Mouse (Mus musculus): Measurements from ENCODE around the gene Pptc7. TPM values are rescaled to one million over a fixed set of nuclear protein-coding genes. Genes with fewer than 3 reads are reported as not detected.

The Pptc7 gene
- polyA plus RNA-seq, 1 experiment from 2014 or later = 9.9 TPM

GRCm38 (mm10) chr5:122247934-122248333 is 36.2 kb upstream of the Pptc7 start:
- Histone ChIP-seq H3K36me3 (peaks cover 57% of the 10 kb centered on the region), H3K4me2 (replicated peaks) (no peak overlapping the region), H3K27ac (replicated peaks) (no peak overlapping the region), H3K4me1 (peaks cover 15% of the 10 kb centered on the region; the same call in 1 of the 2 replicates), H3K4me3 (no peak overlapping the region), H3K9me3 (no peaks in the 10 kb centered on the region), H3K9ac (replicated peaks) (no peak overlapping the region), H3K27me3 (no peaks in the 10 kb centered on the region)
- no peak for ATAC-seq (ENCODE audit: low FRiP score, low read depth)
- 94% methylated on average over 7 of the region's 7 CpGs for WGBS

GRCm38 (mm10) chr5:122249281-122249680 is 34.9 kb upstream of the Pptc7 start:
- 91% methylated on average over 4 of the region's 4 CpGs for WGBS
- Histone ChIP-seq H3K36me3 (peaks cover 66% of the 10 kb centered on the region), H3K9me3 (no peaks in the 10 kb centered on the region)

DNA sequence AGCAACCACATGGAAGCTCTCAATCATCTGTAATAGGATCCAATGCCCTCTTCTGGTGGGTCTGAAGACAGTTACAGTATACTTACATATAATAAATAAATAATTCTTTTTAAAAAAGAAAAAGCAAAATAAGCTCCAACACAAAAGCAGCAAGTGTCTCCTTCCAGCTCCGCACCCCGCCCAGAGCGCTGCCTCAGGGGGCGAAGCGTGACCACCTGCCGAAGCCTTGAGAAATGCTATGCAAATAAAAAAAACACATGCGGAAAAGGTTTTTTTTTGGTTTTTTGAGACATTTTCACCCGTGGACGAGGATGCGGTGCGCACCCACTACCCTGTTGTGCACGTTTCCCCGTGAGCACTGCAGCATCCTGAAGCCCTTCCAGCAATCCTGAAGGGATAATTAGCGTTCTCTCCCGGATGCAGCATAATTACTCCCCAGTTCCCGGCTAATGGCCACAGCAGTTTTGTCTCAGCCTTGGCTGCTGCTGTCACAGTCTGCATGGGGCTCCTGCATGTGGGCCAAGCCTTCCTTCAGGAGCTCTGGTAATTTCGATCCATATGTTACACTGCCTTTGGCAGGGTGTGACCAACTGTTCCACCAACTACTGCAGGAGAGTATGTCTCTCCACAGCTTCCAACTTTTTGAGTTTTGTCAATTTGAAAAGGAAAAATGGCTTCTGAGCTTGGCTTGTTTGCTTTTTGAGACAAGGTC is 32.1 kb upstream of the Pptc7 start:
- H3K36me3 ChIP-seq = peaks cover 87% of the 10 kb centered on the region
- no peak for ATAC-seq (ENCODE audit: low FRiP score, low read depth)
- no peak overlapping the region for H3K9ac ChIP-seq (replicated peaks)
- 90% methylated on average over 17 of the region's 17 CpGs for WGBS
- H3K27me3 ChIP-seq = no peaks in the 10 kb centered on the region
- H3K27ac ChIP-seq (replicated peaks) = no peak overlapping the region
- H3K4me3 ChIP-seq = no peak overlapping the region
- H3K4me2 ChIP-seq (replicated peaks) = no peak overlapping the region
- H3K4me1 ChIP-seq = no peaks in the 10 kb centered on the region
- no peaks in the 10 kb centered on the region for H3K9me3 ChIP-seq

More at GRCm38 (mm10) chr5:122249281-122249680, 34.9 kb upstream of the Pptc7 start:
- H3K4me2 ChIP-seq (replicated peaks) = no peak overlapping the region
- no peak overlapping the region for H3K4me3 ChIP-seq
- H3K9ac ChIP-seq (replicated peaks) = no peak overlapping the region
- peaks cover 11% of the 10 kb centered on the region; the same call in 1 of the 2 replicates for H3K4me1 ChIP-seq
- no peaks in the 10 kb centered on the region for H3K27me3 ChIP-seq
- ATAC-seq (ENCODE audit: low FRiP score, low read depth) = no peak
- no peak overlapping the region for H3K27ac ChIP-seq (replicated peaks)

DNA sequence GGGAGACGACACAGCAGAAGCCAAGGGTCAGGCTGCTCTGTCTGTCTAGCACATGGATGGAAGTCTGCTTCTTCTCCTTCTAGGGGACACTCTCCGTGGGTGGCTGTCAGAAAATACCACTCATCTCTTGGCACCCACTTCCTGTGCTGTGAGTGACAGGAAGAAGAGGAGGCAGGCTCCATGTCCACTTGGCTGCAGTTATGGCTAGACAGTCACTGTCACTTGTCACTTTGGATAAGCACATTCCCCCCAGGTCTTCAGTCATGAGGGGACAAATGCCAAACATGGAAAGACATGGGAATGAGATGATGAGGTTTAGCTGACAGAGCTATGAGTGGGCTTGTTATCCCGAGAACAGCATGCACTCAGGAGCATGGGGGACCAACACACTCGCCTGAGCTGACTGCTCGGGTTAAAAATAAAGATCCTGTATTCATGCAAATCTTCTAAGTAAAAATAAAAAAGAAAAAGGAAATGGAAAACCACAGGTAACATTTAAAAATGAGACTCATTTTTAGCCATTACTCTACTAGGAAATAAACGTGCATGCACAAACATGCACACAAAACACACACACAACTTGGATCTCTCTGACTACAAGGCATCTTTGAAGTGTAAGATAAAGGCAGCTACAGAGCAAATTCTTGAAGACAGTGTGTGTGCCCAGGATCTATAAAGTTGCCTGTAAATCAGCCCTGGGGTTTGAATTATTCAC is 26.0 kb upstream of the Pptc7 start:
- Histone ChIP-seq H3K9ac (replicated peaks) (no peak overlapping the region), H3K4me1 (peaks cover 19% of the 10 kb centered on the region), H3K36me3 (peaks cover 68% of the 10 kb centered on the region), H3K4me3 (no peak overlapping the region), H3K4me2 (replicated peaks) (no peak overlapping the region), H3K27ac (replicated peaks) (no peak overlapping the region), H3K27me3 (no peaks in the 10 kb centered on the region), H3K9me3 (no peaks in the 10 kb centered on the region)
- ATAC-seq (ENCODE audit: low FRiP score, low read depth) = no peak
- WGBS = 86% methylated on average over 6 of the region's 6 CpGs

- Histone ChIP-seq H3K27ac (replicated peaks) (no peak overlapping the region), H3K36me3 (peaks cover 31% of the 10 kb centered on the region), H3K4me2 (replicated peaks) (0 out of 2 replicates have a peak overlapping the region, but pooled peaks have one; percentile 0), H3K9me3 (no peaks in the 10 kb centered on the region), H3K4me1 (peaks cover 27% of the 10 kb centered on the region), H3K27me3 (no peaks in the 10 kb centered on the region), H3K4me3 (no peak overlapping the region), H3K9ac (replicated peaks) (no peak overlapping the region)
- no peak for ATAC-seq (ENCODE audit: low FRiP score, low read depth)
- 60% methylated on average over 7 of the region's 7 CpGs for WGBS
Observed at GRCm38 (mm10) chr5:122262104-122262503, 22.1 kb upstream of the Pptc7 start.

- Histone ChIP-seq H3K27ac (replicated peaks) (peak within 1 kb of the TSS; percentile 67), H3K9me3 (no peaks in the 10 kb centered on the region), H3K4me1 (peaks cover 27% of the 10 kb centered on the region), H3K4me3 (peak within 1 kb of the TSS; percentile 85), H3K4me2 (replicated peaks) (peak within 1 kb of the TSS; percentile 78), H3K9ac (replicated peaks) (peak within 1 kb of the TSS; percentile 86), H3K36me3 (peaks cover 10% of the 10 kb centered on the region), H3K27me3 (no peaks in the 10 kb centered on the region)
- ATAC-seq (ENCODE audit: low FRiP score, low read depth) = peak; percentile 96
- WGBS = 2% methylated on average over 49 of the region's 49 CpGs
Observed at GRCm38 (mm10) chr5:122263933-122264905, 19.9 kb upstream of the Pptc7 start, which contains the start of gene Tctn1. Tctn1 (minus strand) TSS chr5:122264460.

- Histone ChIP-seq H3K4me2 (replicated peaks) (no peak overlapping the region), H3K36me3 (0 out of 2 replicates have a peak, but pooled peaks cover 6% of the 10 kb centered on the region), H3K9me3 (no peaks in the 10 kb centered on the region), H3K27ac (replicated peaks) (no peak overlapping the region), H3K9ac (replicated peaks) (no peak overlapping the region), H3K4me1 (peaks cover 27% of the 10 kb centered on the region), H3K4me3 (no peak overlapping the region), H3K27me3 (no peaks in the 10 kb centered on the region)
- 0 out of 2 replicates have a peak, but pooled peaks have one; percentile 3 for ATAC-seq (ENCODE audit: low FRiP score, low read depth)
- WGBS = 68% methylated on average over 3 of the region's 3 CpGs
Observed at GRCm38 (mm10) chr5:122265187-122265586, 19.0 kb upstream of the Pptc7 start.

GRCm38 (mm10) chr5:122265942-122266341 is 18.2 kb upstream of the Pptc7 start:
- Histone ChIP-seq H3K9ac (replicated peaks) (no peak overlapping the region), H3K4me2 (replicated peaks) (no peak overlapping the region), H3K27me3 (no peaks in the 10 kb centered on the region), H3K9me3 (no peaks in the 10 kb centered on the region), H3K4me1 (peaks cover 21% of the 10 kb centered on the region), H3K27ac (replicated peaks) (no peak overlapping the region), H3K36me3 (0 out of 2 replicates have a peak, but pooled peaks cover 6% of the 10 kb centered on the region), H3K4me3 (no peak overlapping the region)
- 94% methylated on average over 2 of the region's 2 CpGs for WGBS
- ATAC-seq (ENCODE audit: low FRiP score, low read depth) = no peak

DNA sequence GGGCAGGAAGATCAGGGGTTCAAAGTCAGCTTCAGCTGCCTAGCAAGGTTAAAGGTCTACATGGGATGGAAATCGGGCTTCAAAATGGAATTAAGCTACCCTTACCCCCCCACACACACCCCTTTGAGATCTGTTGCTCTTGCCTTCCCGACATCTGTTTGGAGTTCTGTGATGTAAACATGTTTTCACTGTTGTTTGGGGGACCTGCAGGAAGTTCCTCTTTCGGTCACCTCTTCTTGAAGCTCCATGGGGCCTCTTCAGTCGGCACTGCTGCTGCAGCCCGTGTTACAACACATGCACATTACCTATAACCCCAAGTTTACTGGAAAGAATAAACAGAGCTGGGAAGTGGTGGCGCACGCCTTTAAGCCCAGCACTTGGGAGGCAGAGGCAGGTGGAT is 17.0 kb upstream of the Pptc7 start:
- H3K27ac ChIP-seq (replicated peaks) = no peak overlapping the region
- H3K36me3 ChIP-seq = no peaks in the 10 kb centered on the region
- no peak overlapping the region for H3K4me2 ChIP-seq (replicated peaks)
- peaks cover 14% of the 10 kb centered on the region for H3K4me1 ChIP-seq
- no peaks in the 10 kb centered on the region for H3K27me3 ChIP-seq
- WGBS = 82% methylated on average over 7 of the region's 7 CpGs
- no peak overlapping the region for H3K4me3 ChIP-seq
- no peak for ATAC-seq (ENCODE audit: low FRiP score, low read depth)
- H3K9me3 ChIP-seq = no peaks in the 10 kb centered on the region
- H3K9ac ChIP-seq (replicated peaks) = no peak overlapping the region

GRCm38 (mm10) chr5:122267899-122268298 is 16.3 kb upstream of the Pptc7 start:
- Histone ChIP-seq H3K4me3 (no peak overlapping the region), H3K4me1 (peaks cover 11% of the 10 kb centered on the region), H3K4me2 (replicated peaks) (no peak overlapping the region), H3K9ac (replicated peaks) (no peak overlapping the region), H3K27me3 (no peaks in the 10 kb centered on the region), H3K27ac (replicated peaks) (no peak overlapping the region), H3K9me3 (no peaks in the 10 kb centered on the region), H3K36me3 (no peaks in the 10 kb centered on the region)
- WGBS = 29% methylated on average over 5 of the region's 5 CpGs
- ATAC-seq (ENCODE audit: low FRiP score, low read depth) = no peak

DNA sequence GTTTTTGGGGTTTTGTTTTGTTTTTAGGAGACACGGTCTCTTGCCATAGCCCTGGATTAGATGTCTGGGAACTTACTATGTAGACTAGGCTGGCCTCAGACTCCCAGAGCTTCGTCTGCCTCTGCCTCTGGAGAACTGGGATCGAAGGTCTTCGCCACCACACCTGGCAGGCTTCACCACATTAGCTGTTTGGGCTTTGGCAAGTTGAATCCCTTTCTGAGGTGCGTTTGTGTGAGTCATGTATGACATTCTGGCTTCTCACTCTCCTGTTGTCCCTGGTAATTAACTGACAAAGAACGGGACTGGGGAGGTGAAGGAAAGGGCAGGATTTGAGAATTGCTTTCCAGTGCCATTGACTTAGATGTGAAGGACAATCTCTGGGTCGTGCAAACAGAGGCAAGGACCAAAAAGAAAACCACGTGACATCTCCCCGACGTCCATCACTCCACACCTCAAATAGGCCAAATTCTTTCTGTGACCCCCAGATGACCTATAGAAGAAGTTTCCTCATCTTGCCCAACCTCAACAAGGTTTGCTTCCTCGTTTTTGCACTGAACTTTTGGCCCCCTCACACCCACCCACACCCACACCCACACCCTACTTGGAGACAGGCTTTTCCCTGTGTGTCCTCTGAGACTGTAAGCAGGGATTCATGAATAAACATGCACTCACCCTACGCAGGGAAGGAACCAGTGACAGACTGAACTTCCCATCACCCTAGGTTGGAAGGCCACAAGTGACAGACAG is 15.1 kb upstream of the Pptc7 start:
- no peaks in the 10 kb centered on the region for H3K9me3 ChIP-seq
- no peak overlapping the region for H3K4me3 ChIP-seq
- ATAC-seq (ENCODE audit: low FRiP score, low read depth) = no peak
- H3K4me2 ChIP-seq (replicated peaks) = no peak overlapping the region
- no peak overlapping the region for H3K9ac ChIP-seq (replicated peaks)
- WGBS = 79% methylated on average over 12 of the region's 12 CpGs
- H3K36me3 ChIP-seq = no peaks in the 10 kb centered on the region
- H3K4me1 ChIP-seq = no peaks in the 10 kb centered on the region
- no peaks in the 10 kb centered on the region for H3K27me3 ChIP-seq
- H3K27ac ChIP-seq (replicated peaks) = no peak overlapping the region

All from midbrain, embryonic 12.5 days (tissue).